Mouse (Mus musculus): Measurements from ENCODE around the gene Stk11. TPM values are rescaled to one million over a fixed set of nuclear protein-coding genes. Genes with fewer than 3 reads are reported as not detected.

Stk11 gene
- total RNA-seq, 2 experiments from 2014 or later, result 92.1 to 95.0 TPM

DNA sequence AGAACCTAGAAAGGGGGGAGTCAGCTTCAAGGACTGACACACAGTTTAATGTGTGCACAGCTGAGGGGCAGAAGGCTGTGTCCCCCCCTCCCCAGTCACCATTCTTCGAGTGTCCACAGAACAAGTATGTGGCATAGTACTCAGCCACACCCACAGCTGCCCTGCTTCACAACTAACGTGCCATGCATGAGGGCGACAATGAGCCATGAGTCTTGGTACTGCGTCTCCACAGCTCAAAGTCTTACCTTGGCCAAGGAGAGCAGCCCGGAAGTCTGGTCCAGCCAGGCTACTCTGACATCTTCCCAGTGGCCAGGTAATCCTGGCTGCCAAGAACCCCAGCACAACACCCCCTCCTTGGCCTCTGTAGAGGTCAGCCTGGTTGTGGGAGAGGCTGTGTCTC lies 22.9 kb upstream of the Stk11 start:
- intact Hi-C loops (cut with DNase I), result no loop called here
- no peak for DNase-seq (ENCODE audit: low spot score in 2 of 2)

DNA sequence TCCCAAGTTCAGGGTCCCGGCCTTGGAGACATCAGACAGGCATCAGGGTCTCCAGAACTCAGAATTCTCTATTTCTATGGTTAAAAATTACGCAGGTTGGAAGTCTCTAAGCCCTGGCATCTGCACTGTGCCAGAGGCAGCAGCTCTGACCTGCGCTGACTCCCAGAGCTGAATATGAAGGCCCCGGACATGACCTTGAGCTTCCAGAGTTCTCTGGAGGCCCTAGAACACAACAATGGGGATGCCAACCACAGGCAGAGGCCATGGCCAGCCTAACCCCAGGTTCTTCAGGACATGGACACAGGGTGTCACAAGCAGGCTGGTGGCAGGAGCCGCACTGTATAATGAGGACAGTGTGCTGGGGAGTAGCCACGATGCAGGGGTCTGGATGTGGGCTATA lies 21.5 kb upstream of the Stk11 start:
- no peak for DNase-seq (ENCODE audit: low spot score in 2 of 2)
- intact Hi-C loops (cut with DNase I), result no loop called here

DNA sequence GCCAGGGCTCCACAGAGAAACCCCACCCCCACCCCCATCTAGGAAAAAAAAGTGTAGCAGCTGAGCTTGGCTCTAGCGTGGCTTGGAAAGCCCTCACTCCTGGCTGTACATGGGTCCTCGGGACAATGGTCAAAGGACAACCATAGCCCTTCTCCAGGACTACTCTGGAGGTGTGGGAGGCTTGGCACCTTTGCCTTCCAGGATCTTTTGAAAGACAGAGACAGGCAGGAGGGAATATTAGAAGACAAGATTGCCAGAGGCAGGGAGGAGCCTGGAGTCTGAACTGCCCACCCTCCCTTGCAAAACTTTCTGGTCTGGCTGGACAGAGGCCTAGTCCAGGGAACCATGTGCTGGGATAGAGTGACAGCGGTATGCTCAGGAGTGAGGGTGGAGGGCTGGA lies 20.9 kb upstream of the Stk11 start:
- intact Hi-C loops (cut with DNase I), result no loop called here

DNA sequence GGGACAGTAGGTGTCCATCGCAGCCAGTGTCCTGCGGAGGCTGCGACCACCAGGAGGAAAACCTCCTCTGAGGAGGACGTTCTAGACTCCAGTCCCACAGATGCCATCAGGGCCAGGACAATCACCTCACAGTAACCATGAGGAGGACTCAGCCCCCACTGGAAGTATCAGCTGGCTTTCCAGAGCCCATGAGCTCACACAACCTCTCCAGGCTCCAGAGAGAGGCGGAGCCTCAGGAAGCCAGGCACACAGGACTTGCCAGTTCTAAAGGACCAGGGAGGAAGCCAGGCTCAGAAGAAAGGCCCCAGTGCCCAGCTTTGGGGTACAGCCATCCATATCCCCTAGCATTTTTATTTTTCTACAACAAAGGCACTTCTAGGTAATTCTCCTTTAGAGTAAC lies 20.1 kb upstream of the Stk11 start:
- intact Hi-C loops (cut with DNase I), result no loop called here
- DNase-seq (ENCODE audit: low spot score in 2 of 2), result no peak

More for the DNA sequence above, 20.9 kb upstream of the Stk11 start:
- no peak for DNase-seq (ENCODE audit: low spot score in 2 of 2)

DNA sequence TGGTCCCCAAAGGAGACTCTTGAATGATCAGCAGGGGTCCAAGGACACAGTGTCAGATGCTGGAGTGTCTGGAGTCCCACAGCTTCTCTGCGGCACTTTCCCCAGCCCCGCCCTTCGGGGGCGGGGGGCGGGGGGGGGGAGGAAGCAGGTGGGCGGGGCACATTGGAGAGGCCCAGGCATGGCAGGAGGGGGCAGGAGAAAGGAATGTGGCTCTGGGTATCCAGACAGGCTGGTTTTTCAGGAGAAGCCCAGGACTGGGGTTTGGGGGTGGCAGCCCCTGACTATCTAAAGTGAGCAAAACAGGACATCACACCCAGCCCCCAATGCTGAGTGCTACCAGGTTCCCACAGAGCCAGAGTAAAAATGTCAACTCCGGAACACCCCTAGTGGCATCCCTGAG lies 18.3 kb upstream of the Stk11 start:
- DNase-seq (ENCODE audit: low spot score in 2 of 2), result no peak
- intact Hi-C loops (cut with DNase I), result no loop called here

DNA sequence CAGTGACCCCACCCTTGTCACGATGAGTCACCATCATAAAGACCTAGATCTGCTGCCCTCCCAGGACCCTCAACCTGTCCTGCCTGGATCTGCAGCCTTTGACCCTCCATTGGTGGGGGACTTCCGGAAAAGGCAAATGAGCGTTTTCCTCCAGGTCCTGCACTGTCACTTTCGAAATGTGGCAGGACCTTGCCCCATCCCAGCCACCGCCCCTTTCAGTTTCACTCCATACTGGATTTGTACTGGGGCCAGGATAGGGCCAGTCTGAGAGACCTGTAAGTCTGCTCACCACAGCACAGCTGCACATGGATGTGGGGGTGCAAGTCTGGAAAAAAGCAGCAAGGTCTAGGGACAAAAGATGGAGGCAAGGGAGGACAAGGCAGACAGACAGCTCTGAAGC lies 17.0 kb upstream of the Stk11 start:
- no peak for DNase-seq (ENCODE audit: low spot score in 2 of 2)
- intact Hi-C loops (cut with DNase I), result no loop called here

DNA sequence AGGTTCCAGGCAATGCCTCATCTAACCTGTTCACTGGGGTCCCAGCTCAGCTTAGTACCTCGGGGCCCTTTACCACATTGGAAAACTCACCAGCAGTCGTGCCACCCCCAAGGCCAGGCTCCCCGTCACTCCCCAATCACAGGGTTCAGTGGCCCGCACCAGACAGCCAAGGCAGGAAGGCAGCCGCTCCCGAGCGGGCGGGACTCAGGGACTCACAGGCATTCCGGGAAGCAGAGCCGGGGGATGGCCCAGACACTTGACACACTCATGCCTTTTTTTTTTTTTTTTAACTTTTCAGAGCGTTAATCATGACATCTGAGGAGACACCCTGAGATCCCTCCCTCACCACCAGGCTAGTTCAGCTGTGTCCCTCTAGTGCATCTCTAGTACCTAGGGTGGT lies 14.6 kb upstream of the Stk11 start:
- intact Hi-C loops (cut with DNase I), result no loop called here
- DNase-seq (ENCODE audit: low spot score in 2 of 2), result no peak

DNA sequence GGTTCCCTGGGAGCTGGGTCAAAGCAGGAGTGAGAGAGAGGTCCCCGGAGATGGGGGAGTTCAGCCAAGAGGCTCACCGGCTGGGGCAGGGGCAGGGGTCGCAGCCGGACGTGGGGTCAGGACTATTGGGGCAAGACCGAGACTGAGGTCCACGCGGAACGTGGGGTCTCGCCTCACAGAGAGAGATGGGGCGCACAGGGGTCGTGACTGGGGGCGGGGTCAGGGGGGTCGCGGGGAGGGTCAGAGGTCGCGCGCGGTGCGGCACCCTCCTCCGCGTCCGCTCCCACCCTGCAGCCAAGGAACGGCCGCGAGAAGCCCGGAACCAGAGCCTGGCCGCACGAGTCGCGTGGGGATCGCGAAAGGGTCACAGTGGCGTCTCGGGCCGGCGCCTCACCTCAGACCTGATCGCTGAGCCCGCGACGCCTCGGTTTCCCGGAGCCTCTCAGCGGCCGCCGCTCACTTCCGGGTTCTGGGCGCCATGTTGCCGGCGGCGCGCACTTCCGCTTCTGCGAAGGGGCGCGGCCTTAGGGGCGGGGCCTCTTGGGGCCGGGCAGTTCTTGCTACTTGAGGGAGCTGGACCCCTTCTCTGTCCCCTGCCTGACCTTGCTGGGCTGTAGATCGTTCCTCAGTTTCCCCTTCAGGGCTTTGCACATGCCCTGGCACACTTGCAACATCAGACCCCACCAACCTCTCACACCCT lies 13.2 kb upstream of the Stk11 start:
- peak; percentile 84 to 86 for DNase-seq (ENCODE audit: low spot score in 2 of 2)
- intact Hi-C loops (cut with DNase I), result no loop called here

DNA sequence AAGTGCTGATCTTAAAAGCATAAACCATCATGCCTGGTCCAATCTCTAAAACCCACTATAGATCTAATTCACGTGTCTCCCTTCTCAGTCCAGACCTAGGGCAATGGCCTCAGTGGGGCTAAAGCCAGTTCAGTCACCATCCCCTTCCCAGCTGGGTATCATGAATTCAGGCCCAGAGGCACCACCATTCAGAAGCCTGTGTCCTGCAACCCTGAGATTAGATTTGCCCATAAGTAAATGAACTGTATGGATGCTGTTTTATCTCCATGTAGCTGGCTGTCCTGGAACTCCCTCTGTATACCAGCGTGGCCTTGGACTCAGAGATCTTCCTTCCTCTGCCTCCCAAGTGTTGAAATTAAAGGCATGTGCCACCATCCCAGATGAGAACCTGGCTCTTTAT lies 12.6 kb upstream of the Stk11 start:
- DNase-seq (ENCODE audit: low spot score in 2 of 2), result no peak
- intact Hi-C loops (cut with DNase I), result no loop called here

DNA sequence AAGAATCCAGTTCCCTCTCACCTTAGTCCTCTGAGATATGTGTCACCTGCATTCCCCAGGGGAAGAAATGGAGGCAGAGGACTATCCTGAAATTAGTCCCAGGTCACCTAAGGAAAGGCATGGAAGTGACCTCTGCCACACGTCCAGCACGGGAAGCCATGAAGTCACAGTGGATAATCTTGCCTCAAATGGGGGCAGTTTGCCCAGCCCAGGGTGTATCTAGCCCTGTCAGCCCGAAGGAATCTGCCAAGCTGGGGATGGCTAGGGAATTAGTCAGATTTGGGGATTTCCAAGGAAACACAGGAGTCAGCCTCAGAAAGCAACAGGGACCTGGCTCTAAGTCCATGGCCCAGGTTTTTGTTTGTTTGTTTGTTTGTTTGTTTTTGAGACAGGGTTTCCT lies 11.4 kb upstream of the Stk11 start:
- no peak for DNase-seq (ENCODE audit: low spot score in 2 of 2)
- intact Hi-C loops (cut with DNase I), result no loop called here

DNA sequence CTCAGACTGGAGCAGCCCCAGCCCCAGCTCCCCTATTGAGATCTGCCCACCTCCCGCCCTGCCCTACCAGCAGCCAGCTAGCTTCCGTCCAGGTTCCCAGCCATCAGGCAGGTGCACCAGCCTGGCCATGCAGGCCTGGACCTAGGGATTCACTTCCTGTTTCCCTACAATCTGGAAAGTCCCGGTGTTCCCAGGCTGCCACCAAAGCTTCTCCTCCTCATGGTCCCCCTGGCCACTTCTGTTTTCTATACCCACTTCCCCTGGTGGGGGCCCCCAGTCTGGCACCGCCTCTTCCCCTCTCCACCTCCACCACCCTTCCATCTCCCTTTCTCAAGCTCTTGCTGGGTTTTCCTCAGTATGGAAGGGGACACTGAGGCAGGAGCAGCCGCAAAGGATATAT lies 10.1 kb upstream of the Stk11 start, which contains the start of gene Sbno2:
TSS of gene Sbno2 (minus strand) at position 112 of the 400 bp plus-strand sequence.
- intact Hi-C loops (cut with DNase I), result no loop called here
- no peak for DNase-seq (ENCODE audit: low spot score in 2 of 2)

DNA sequence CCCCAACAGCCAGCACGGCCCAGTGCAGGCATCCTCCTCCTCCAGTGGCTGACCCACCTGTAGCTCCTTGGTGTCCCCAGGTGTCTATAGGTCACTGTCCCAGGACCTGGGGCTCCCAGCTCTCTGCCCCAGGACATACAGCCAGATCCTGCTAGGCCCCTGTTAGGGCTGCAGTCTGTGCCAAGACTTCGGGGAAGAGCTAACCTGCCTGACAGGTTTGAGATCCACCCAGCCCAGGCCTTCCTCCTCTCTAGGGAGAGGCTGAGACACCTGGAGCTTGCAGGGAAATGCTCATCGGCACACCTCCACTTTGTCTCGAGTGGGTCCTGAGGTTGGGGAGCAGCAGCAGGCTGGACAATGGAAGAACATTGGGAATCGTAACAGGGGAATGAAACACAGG lies 9.7 kb upstream of the Stk11 start:
- DNase-seq (ENCODE audit: low spot score in 2 of 2), result no peak
- intact Hi-C loops (cut with DNase I), result no loop called here

DNA sequence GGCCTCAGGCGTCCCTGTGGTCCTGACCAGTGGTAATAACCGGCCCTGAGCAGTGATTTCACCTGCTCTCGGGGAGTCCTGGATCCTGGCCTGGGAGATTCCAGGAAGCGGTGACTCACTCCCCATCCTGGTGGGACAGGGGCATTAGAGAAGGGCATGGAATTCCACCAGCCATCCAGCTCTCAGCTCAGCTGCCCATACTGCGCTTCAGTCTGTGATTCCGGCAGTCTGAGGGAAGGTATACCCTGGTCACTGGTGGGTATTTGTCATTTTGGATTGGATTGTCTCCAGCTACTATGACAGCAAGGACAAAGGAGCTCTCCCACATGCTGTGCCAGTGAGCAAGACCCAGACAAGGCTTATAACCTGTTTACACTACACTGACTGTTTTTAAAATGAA lies 7.9 kb upstream of the Stk11 start:
- intact Hi-C loops (cut with DNase I), result no loop called here
- no peak for DNase-seq (ENCODE audit: low spot score in 2 of 2)

DNA sequence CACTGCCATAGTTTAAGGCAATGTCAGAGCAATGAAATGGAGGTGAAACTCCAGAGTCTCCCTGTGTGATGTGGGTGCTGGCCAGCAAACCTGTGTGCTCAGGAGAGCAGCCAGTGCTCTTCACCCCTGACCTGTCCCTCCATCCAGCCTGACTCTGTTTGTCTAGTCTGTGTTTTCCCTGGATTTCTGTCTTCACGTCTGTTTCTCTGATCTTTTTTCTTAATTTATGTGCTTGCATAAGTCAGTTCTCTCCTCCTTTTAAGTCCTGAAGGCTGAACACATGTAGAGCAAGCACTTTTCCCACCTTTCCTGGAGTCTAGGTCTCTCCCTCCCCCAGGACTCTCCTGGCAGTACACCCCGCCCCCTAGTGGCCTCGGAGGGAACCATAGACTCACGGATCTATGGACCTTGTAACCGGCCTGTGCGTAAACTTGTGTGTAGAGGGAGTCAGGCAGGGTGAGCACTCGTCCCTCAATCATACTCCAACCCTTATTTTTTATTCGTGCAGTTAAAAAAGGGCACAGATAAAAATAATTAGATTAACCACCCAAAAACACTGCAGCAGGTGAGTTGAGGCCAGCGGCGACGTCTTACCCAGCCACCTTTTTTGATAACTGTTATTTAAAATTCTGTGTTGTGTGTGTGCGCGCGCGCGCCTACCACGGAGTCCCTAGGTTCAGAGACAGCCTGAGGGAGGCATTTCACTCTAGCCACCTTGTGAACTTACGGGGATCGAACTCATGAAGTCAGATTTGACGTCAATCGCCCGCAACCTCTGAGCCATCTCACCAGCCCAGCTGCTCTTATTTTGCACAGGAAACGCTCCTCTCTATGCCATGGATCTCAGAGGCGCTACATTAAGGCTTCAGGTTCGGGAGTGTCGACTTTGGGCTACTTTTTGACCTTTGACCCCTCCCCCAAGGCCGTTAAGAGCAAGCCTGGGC lies 990 bp upstream of the Stk11 start:
- DNase-seq (ENCODE audit: low spot score in 2 of 2), result peak; percentile 84 to 92
- intact Hi-C loops (cut with DNase I), result loop anchor here (1.0 to 5.0 kb wide), 4 partner anchors 37 to 130 kb away; partner anchors contain the start of genes Polr2e and Tmem259

DNA sequence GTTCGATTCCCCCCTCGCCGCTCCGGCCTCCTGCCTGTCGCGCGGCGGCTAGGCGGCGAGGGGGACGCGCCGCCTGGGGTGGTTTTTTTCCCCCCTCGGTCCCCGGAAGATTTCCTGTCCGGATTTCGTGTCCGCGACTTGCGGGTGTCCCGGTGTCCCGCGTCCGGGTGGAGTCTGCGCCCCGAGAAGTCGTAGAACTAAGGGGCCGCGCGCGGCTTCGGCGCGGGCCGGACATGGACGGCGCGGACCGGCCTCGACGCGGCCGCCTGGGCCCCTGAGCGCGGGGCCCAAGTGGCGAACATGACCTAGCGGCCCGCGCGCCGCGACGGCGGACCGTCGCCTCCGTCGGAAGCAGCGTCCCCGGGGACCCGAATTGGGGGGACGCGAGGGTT lies 337 bp downstream of the Stk11 start:
- no peak for DNase-seq (ENCODE audit: low spot score in 2 of 2)
- intact Hi-C loops (cut with DNase I), result loop anchor here (1.0 to 2.0 kb wide), 3 partner anchors 21 to 131 kb away; partner anchors contain the start of gene Tmem259

DNA sequence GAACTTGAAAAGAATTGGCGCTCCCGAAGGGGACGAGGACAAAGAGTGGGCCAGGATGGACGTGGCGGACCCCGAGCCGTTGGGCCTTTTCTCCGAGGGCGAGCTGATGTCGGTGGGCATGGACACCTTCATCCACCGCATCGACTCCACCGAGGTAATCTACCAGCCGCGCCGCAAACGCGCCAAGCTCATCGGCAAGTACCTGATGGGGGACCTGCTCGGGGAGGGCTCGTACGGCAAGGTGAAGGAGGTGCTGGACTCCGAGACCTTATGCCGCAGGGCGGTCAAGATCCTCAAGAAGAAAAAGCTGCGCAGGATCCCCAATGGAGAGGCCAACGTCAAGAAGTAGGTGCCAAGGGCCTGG lies 942 bp downstream of the Stk11 start:
- DNase-seq (ENCODE audit: low spot score in 2 of 2), result no peak
- intact Hi-C loops (cut with DNase I), result loop anchor here (2.0 kb wide), 1 partner anchor 20 kb away; no protein-coding TSS in a partner anchor

DNA sequence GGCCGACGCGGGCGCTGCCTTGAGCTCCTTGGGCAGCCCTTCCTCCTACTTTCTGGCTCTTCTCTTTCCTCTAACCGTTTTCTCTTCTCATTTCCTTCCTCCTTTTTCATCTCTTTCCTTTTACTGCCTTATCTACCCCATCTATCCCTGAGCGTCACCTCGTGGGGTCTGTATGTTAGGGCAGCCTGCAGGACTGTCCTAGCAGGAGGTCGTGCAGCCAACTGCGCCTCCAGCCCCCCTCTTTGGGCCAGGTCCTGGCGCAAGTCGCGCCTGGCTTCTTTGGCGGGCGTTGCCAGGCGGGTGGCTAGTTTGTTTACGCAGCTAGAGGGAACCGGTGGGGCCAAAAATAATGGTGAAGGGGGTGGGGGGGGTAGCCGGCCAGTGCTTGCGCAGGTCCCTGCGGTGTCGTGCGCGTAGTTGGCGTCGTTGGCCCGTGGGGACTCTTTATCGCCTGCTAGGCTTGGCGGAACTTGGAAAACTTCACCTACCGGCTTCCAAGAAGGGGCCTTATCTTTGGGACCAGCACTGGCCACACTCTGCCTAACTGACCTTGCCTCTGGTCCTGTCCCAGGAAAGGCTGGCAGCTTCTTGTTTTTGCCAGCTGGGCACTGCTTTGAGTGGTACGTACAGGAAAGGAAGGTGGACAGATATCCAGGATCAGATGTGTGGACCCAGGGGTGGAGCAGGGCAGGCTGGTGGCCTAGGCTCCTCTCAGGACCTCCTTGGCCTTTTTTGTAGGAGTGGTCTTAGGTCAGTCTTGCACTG lies 1.5 kb downstream of the Stk11 start:
- no peak for DNase-seq (ENCODE audit: low spot score in 2 of 2)
- intact Hi-C loops (cut with DNase I), result loop anchor here (2.0 kb wide), 1 partner anchor 20 kb away; no protein-coding TSS in a partner anchor

DNA sequence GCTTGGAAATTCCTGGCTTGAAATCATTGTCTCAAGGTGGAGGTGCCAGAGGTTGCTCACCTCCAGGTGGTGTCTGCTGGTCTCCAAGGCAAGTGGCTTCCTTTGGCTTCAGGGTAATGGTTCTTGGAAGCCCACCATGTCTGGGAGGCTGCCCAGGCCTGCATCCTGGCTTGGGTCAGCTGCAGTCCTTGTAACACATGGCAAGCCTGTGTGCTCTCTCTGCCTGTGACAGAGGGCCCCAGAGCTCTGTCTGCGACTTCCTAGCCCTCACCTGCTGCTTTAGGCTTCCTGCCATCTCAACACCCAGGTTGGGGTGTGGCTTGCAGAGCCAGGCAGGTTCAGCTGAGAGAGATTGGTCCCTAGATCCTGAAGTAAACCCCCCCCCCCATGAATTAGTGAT lies 2.1 kb downstream of the Stk11 start:
- intact Hi-C loops (cut with DNase I), result loop anchor here (2.0 kb wide), 1 partner anchor 19 kb away; no protein-coding TSS in a partner anchor
- no peak for DNase-seq (ENCODE audit: low spot score in 2 of 2)

DNA sequence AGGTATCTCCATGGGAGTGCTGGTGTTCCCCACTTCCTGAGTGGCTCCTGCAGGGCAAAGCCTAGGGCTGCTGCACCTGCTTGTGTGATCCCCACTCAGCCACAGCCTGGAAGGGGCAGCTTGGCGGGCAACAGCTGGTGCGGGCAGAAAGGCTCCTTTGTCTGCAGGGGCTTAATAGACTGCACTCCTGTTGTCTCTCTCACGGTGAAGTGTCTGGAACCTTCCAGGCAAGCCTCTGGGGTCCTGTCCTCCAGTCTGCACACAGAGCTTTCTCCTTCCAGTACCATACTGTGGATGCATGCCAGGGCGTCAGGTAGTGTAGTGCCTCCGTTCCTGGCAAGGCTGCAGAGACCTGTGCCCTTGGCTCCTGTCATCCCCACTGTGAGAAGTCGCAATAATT lies 2.9 kb downstream of the Stk11 start:
- no peak for DNase-seq (ENCODE audit: low spot score in 2 of 2)
- intact Hi-C loops (cut with DNase I), result no loop called here

DNA sequence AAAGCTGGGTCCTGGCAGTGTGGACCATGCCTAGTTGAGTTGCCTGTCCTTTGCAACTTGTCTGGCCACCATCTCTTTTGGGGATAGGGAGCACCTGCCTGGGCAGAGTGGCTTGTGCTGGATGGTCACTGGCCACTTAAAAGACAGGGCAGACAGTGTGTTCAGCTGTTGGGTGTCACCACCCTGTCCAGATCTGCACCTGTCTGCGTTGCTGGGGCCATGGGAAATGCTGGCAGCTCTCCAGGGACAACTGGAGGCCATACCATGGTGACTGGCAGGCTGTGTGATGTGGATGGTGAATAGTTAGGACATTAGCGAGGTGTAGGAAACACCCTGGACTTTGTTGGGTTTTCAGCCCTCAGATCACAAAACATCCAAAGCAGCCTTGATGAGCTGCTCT lies 4.5 kb downstream of the Stk11 start:
- intact Hi-C loops (cut with DNase I), result no loop called here
- DNase-seq (ENCODE audit: low spot score in 2 of 2), result no peak

Measured in left cerebral cortex, postnatal 25 days (tissue).